Mouse (Mus musculus): Measurements from ENCODE around the gene Mamstr. TPM values are rescaled to one million over a fixed set of nuclear protein-coding genes. Genes with fewer than 3 reads are reported as not detected.
A peak's percentile ranks its signal among the peaks of the same experiment; 100 is the strongest.
"Not testable (repeated sequence)": the region's sequence is repeated elsewhere in the genome, so short reads cannot be mapped to it uniquely, and the experiment has no call there.

Mamstr gene
- total RNA-seq, 2 experiments from 2014 or later = not detected

DNA sequence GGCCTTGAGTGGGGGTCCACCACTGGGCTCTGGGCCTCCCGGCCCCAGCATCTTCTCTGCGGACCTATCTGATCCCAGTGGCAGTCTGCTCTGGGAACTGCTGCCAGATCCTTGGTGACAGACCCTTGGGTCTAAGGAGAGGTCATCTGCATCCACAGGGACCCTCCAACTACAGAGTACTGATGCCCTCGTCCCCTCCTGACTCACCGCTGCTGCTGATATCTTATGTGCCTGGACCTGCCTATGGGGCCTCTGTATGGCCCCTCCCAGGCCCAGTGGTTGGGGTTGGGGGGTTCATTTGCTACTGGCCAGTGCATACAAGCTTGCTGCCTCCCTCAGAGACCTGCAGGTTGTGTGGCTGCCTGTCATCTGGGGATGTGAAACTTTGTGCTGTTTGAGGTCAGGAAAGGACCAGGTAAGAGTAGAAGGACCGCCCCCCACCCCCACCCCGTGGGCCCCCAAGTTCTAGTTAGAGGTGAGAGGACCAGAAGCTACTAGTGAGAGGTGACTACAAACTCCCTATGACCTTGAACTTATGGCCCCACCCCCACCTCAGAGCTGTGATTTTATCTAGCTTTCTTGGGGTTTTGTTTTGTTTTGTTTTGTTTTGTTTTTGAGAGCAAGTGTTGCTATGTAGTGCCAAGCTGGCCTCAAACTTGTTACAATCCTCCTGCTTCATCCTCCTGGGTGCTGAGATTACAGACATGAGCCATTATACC is 5.3 kb downstream of the Mamstr start:
- no peak for ATAC-seq (replicated peaks; ENCODE audit: low FRiP score, low TSS enrichment, poor library complexity, severe bottlenecking)

DNA sequence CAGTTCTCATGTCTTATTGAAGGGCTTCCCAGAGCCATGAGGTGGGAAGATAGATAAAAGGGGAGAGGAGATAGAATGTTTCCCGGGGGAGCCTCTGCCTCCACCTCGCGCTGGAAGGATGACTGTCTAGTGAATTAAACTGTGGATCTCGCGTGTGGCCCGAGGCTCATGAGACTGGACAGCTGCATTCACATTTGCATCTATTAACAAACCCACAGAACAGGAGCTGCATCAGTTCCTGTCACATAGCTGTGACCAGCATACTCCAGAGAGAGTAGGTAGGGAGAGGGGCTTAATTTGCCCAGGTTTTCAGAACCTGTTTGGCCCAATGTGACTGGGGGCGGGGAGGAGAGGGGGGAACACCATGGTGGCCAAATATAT is 5.8 kb downstream of the Mamstr start:
- no peak for ATAC-seq (replicated peaks; ENCODE audit: low FRiP score, low TSS enrichment, poor library complexity, severe bottlenecking)

DNA sequence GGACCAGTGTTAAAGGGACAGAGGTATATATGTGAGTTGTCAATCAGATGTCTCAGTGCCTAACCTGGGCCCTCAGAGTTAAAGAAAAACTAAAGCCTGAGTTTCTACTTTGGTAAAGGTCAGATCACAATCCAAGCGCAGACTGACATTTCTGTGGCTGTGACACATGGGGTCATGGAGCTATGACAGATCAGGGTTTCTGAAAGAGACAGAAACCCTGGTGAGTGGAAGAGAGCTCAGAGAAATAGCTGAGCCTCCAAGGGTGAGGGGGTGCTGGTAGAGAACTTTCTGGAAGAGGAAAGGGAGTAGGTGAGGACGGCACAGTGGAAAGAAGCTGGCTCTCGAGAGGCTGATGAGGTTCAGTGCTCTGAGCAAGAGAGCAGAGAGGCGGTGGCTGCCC is 6.9 kb downstream of the Mamstr start:
- no peak for ATAC-seq (replicated peaks; ENCODE audit: low FRiP score, low TSS enrichment, poor library complexity, severe bottlenecking)

DNA sequence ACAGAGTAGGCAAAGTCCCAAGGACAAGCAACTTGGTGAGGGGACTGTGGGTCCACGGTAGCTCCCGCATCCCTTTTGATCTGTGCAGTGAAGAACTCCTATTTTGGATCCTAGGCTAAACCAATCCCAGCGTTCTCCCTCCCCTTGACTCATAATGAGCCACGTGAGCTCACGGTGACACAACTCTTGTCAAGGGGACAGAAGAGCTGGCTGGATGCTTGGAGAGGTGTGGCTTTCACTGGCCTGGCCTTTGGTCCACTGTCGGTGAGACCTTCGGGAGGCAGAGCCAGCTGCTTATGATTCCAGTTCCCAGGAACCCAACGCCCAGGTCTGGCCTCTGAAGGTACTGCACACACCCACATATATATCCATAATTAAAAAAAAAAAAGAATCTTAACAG is 9.6 kb downstream of the Mamstr start:
- no peak for ATAC-seq (replicated peaks; ENCODE audit: low FRiP score, low TSS enrichment, poor library complexity, severe bottlenecking)

DNA sequence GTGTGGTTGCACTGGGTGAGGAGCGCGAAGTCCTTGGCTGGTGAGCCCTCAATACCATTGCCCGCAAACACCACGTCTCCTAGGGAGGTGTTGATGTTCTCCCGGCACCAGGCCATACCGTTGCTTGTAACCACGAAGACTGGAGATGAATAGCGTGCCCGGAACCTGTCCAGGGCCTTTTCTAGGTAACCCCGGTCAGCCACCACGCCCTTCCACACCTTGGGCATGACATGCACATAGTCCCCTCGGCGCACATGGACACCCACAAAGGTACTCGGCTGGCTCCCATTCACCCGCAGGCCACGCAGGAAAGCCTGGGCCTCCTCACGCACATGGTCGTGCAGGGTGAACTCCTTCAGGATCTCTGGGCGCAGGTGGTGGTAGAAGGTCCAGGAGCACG is 10.7 kb downstream of the Mamstr start:
- not testable (repeated sequence) for ATAC-seq (replicated peaks; ENCODE audit: low FRiP score, low TSS enrichment, poor library complexity, severe bottlenecking)

DNA sequence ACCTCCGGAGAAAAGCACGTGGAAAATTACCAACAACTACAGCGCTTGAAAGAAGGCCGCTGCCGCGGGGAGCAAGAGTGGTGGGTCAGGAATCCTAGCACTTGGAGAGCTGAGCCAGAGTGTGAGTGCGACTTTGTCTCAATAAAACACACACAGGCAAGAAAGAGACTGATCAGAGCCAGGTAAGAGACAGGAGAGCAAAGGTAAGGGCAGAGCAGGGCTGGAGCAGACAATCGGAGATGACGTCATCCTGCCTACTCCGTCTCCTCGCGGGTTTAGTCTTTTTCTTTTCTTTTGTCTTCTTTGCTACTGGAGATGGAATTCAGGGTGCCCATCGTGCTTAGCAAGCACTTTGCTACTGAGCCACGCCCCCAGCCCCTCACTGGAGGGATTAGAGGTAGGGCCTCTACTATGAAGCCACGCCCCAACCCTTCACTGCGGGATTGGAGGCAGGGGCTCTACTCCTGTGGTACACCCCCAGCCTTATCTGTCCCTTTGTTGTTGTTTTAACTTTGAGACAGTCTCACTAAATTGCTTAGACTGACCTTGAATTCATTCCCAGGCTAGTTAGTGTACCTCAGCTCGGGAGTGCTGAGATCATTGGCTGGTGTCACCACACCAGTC is 14.8 kb downstream of the Mamstr start:
- no peak for ATAC-seq (replicated peaks; ENCODE audit: low FRiP score, low TSS enrichment, poor library complexity, severe bottlenecking)

DNA sequence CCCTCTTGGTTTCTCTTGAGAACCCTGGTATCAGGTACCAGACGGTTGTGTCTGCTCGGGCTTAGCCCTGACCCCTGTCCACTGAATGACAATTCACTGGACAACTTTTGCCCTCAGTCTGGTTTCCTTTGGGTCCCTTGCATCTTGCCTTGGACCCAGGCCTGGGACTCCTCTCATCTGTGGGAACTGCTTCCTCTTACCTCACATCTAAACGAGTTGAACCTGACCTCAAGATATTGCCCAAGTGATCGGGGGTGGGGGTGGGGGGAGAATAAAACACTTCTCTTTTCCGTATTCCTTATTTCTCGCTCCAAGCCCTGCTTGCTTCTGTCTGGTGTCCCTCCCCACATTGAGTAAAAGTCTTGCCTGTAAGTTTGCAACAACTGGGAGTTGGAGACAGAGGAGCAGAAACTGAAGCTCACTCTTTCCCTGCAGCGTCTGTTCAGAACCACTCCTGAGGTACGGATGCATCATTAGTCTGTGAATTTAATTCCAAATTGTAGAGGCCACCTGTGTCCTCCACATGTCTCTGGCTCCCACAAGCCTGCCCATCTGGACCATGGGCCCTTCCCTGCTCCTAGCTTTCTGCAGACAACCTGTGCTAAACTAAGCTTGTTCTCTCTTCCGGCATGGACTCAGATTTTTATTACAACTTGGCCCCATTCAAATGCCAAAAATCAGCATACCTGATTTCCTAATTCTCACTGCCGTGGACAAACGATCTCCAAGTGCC is 21.1 kb downstream of the Mamstr start:
- no peak for ATAC-seq (replicated peaks; ENCODE audit: low FRiP score, low TSS enrichment, poor library complexity, severe bottlenecking)

DNA sequence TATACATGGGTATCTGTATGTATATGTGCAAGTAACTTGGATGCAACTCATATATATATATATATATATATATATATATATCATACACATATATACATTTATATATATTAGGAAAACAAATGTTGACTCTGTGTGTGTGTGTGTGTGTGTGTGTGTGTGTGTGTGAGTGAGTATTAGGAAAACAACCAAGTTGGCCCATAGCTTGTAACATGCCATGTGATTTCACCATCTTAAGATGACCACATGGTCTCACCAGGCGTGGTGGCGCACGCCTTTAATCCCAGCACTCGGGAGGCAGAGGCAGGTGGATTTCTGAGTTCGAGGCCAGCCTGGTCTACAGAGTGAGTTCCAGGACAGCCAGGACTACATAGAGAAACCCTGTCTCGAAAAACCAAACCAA is 21.9 kb downstream of the Mamstr start:
- not testable (repeated sequence) for ATAC-seq (replicated peaks; ENCODE audit: low FRiP score, low TSS enrichment, poor library complexity, severe bottlenecking)

DNA sequence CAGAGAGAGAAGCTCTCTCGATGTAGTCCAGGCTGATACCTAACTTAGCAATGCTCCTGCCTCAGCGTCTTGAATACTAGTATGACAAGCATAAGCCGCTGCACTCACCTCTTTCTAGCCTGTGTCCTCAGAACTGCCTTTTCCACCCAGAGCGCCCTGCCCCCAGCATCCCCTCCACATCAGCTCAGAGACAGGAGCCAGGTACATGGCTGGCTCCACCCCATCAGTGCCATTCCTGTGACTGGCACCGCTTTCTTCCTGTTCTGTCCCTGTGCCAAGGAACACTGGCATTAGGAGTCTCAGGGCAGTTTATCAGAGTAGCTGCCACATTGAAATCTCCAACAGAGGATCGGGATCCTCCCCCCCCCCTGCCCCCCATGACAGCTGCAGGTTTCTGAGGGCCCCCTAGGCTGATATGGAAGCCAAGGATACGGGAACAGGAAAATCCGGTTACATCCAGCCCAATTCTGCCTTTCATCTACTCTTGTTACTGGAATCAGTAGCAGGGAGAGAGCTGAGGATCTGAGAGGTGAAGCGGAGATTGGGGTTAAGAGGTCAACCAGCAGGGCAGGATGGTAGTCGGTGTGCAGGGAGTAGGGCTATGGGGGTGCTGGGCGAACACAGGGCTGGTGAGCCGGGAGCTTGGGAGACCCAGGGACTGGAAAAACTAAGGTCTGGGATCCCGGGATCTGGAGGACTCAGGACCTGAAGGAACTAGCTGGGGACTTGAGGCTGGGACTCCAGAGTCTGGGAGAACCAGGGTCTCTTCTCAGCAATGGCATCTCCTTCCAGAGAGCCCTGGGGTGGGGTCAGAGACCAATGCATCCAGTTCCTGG is 25.7 kb downstream of the Mamstr start:
- ATAC-seq (replicated peaks; ENCODE audit: low FRiP score, low TSS enrichment, poor library complexity, severe bottlenecking) = no peak

DNA sequence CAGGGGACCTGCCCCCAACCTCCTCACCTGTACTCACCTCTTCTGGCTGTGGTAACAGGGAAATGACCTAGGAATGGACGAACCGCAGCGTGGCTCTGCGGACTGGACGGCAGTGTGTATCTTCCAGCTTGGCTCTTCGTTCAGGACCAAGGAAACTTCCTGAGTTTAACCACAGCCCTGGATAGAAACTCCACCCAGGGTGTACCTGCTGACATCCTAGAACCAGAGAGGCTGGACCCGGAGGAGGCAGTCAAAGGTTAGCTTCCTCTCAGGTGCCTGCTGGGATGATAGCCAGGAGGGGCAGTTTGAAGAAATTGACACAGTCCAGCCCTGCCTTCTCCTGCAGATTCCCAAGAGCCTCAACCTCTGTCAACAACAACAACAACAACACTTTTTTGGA is 26.4 kb downstream of the Mamstr start, which contains the start of gene Fut2:
TSS of gene Fut2 (minus strand) at position 234 of the 400 bp plus-strand sequence.
- no peak for ATAC-seq (replicated peaks; ENCODE audit: low FRiP score, low TSS enrichment, poor library complexity, severe bottlenecking)

DNA sequence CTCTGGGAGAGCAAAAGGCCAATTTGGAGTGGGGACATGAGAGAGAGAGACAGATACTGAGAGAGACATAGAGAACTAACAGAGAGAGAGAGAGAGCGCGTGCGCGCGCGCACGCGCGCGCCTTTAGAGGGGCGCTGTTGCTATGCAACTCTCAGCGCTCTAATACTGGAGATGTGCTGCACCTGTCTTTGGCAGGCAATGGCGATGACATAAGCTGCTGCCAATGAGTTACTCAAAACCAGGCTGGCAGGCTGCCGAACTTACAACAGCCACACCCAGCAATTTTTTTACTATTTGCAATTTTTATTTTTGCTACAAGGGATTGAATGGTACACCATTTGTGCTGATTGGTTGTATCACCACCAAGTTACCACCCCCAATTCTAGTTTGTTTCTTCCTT is 28.0 kb downstream of the Mamstr start:
- ATAC-seq (replicated peaks; ENCODE audit: low FRiP score, low TSS enrichment, poor library complexity, severe bottlenecking) = no peak

DNA sequence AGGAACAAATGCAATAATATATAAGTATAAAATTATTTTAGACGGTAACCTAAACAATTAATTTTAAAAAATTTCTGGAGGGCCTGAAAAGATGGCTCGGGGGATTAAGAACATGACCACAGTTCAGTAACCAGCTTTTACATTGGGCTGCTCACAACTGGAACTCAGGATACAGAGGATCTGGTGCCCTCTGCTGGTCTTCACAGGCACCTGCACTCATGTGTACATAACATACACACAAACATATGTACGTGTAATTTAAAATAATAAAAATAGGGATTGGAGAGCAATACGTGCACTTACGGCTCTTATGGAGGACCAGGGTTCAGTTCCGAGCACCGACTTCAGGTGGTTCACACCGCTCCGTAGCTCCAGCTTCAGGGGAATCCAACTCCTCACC is 29.1 kb downstream of the Mamstr start:
- ATAC-seq (replicated peaks; ENCODE audit: low FRiP score, low TSS enrichment, poor library complexity, severe bottlenecking) = no peak

DNA sequence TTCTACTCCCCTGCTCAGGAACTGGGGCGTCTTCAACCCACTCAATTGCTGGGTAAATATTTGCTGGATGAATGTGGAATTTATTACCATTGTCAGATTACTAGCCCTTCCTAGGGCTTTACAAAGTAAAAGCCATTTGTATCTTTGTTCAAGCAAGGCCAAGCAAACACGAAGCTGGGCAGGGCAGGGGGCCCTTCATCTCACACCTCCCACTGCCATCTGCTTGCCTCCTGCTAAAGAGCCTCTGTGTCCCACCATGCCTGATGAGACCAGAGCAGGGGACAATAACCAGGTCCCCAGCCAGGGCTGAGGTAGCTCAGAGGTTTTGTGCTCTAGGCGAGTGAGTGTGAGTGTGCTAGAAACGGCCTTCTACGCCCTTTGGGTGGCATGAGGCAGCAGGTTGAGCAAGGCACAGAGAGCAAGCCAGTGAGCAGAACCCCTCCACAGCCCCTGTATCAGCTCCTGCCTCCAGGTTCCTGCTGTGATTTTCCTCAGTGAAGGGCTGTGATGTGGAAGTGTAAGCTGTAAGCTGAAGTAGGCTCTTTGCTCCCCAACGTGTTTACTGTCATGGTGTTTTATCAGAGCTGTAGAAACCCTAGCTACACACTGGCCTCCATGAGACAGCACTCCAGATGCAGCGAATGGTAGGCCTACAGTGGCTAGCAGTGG is 38.0 kb downstream of the Mamstr start:
- no peak for ATAC-seq (replicated peaks; ENCODE audit: low FRiP score, low TSS enrichment, poor library complexity, severe bottlenecking)

DNA sequence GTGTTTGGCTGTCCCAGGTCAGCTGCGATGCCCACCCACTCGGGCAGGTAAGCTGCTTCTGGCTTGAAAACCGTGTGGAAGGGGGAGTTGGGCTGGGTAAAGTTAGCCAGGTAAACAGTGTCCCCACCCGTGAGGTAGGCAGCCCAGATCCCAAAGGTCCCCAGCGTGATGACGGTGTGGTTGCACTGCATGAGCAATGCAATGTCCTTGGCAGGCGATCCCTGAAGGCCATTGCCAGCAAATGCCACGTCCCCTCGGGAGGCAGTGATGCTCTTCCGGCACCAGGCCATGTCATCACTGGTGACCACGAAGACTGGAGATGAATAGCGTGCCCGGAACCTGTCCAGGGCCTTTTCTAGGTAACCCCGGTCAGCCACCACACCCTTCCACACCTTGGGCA is 38.7 kb downstream of the Mamstr start:
- no peak for ATAC-seq (replicated peaks; ENCODE audit: low FRiP score, low TSS enrichment, poor library complexity, severe bottlenecking)

DNA sequence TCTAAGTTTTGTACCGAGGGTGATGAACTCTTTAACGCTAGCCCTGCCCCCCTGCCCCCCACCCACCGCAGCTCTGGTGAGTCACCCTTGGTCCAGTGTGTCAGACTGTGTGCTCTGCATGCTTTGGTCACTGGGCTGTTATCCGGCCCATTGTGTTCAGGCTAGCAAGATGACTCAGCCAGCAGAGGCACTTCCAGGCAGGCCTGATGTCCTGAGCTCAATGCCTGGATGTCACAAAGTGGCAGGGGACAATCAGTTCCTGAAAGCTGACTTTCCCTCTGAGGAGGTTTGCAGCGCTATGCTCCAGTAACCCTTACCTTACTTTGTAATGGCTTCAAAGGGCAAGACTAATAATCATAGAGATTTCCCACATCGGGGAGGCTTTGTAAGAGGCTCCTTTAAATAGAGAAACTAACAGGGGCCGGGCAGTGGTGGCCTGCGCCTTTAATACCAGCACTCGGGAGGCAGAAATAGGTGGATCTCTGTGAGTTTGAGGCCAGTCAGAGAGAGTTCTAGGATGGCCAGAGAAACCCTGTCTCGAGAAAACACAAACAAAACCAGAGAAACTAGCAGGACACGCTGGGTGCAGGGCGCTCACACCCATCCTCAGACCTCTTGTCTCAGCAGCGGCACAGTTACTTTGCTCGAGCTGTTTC is 40.3 kb downstream of the Mamstr start:
- ATAC-seq (replicated peaks; ENCODE audit: low FRiP score, low TSS enrichment, poor library complexity, severe bottlenecking) = no peak

DNA sequence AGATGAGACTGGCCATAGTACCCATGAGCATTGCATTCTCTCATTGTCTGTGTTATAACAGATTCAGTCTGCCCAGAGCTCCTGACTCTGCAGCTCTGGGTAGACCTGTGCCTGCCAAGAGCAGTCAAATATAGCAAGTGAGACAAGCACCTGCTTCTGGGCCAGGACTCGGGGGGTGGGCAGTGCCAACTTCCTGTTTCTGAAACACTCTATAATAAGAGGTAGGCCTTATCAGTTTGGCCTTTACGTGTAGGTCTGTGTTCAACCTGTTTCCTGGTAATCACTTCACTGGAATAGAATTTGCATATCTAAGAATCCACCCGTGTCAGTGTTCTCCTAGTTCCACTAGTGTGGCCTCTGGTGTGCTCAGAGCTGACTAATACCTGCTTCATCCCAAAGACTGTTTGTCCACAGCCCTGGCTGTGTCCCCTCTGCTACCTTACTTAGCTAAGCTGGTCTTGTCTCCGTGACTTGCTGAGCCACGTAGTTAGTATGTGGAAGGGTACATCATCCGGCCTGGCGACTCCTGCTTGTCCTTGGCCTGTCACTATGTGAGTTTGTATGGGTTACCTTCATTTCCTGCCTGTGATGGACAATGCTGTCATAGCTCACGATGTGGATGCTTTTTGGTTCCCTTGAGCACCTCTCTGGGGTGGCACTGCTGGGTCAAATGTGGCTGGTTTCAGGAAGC is 41.4 kb downstream of the Mamstr start:
- ATAC-seq (replicated peaks; ENCODE audit: low FRiP score, low TSS enrichment, poor library complexity, severe bottlenecking) = no peak

DNA sequence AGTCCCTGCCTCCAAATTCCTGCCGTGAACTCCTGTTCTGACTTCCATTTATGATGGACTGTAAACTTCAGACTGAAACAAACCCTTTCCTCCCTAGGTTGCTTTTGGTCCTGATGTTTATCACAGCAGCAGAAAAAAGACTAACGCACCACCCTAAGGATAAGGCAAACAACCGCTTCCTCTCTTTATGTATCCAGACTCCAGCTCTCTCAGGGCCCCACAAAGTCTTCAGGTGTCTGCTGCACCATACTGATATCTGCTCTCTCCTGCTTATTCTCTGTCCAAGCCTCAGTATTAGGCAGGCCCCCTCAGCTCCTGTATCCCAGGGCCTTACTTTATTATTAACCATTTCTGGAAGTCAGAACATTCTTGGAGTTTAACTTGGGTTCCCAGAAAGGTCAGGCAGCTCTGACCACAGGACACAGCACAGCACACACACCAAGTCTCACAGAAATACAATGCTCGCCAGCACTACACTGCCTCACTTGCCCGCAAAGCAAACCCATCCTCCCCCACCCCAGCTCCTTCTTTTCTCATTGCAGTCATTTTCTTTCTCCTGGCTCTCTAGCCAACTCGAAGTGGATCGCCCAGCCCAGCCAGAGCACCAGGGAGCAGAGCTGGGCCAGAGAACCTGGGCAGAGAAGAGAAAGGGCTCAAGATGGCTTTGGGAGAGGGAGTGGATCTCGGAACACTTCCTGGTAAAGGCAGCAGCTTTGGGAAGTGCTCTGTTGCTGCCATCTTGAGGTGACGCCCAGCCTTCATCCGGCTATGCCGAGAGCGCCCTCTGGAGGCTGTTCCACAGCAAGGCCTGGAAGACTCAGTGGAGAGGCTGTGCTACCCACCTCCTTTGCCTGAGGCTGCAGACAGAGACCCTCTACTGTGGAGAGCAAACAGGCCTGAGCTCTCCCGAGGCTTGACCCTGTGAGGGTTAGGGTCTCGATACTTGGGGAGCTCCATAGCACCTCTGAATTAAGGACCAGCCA is 42.7 kb downstream of the Mamstr start:
- ATAC-seq (replicated peaks; ENCODE audit: low FRiP score, low TSS enrichment, poor library complexity, severe bottlenecking) = peak; percentile 74

Measured in megakaryocyte-erythroid progenitor cell, adult 5-6 weeks (primary cell).